Mouse (Mus musculus): ENCODE results near the gene Mthfr.
A peak's percentile ranks its signal among the peaks of the same experiment; 100 is the strongest.
"Not testable (repeated sequence)": the region's sequence is repeated elsewhere in the genome, so short reads cannot be mapped to it uniquely, and the experiment has no call there.

Mthfr gene

DNA sequence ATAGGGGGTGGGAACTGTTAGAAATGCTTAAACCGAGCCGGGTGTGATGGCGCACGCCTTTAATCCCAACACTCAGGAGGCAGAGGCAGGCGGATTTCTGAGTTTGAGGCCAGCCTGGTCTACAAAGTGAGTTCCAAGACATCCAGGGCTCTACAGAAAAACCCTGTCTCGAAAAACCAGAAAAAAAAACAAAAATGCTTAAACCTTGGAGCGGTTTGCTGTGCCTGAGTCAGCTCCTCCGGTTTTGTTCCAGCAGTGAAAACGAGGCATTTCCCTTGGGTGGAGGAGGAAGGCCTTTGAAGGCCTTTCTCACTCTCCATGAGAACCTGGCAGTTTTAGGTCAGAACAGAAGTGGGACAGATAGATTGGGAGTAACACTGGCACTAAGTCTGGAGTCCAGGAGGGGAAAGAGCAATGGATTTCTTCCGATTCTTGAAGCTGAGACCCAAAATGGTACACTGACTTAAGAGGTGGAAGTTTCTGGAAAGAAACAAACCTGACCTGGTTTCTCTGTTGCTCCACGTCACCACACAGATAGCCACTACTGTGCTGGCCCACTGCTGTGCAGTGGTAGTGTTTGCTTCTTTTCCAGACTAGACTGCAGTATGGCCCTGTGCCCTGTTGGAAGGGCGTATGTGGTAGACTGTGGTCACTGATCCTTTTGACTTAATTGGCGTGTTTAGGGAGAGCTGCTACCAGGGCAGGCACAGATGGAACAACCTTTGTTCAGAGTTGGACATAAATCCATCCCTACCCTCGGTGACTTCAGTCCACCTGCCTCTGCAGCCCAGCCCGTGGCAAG lies 1.4 kb downstream of the Mthfr start:
- no peak for DNase-seq (ENCODE audit: low spot score in 2 of 2)

DNA sequence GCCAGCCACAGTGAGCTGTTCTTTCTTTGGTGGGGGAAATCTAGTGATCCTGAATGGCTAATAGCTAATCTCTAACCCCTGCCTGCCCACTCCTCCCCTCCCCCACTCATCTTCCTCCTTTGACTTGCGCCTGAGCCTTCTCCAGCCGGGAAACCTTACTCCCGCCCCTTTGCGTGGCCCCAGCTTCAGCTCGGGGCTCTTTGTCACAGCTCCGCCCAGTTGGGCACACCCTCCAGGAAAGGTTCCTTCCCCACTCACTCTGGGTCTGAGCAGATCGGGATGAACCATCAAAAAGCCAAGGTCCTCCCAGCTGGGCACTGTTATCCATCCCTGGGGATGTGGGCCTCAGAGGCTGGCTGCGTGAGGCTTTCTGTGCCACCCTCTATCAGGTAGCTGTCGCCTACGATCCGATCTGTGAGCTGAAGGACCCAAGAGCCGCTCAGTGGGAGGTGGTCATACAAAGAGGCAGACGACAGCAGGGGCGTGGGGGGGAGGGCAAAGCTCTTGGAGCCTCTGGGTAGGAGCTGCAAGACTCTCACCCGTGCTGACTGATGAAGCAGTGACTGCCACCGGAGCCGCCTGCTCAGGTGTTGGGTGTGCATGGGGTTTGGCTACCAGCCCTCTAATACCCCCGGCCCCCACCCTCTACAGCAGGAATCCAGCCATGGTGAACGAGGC lies 2.2 kb downstream of the Mthfr start:
- peak; percentile 75 to 77 for DNase-seq (ENCODE audit: low spot score in 2 of 2)

DNA sequence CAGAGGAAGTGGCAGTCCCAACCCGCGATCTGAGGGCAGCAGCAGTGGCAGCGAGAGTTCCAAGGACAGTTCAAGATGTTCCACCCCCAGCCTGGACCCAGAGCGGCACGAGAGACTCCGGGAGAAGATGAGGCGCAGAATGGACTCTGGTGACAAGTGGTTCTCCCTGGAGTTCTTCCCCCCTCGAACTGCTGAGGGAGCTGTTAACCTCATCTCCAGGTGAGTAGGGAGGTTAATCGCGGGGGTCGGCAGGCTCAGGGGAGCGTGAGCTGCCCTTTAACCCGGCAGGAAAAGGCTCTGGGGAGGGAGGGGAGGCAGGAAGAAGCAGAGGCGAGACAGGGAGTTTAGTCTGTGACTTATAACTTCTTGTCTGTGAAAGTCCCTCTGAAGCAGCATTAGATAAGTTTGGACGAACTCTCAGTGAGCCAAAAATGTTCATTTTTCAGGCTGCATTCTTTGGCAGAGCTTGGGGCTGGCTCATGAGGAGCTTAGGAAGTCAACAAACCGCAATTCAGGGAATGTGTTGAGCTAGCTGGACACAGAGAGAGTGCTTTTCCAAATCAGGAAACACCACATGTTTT lies 2.8 kb downstream of the Mthfr start:
- DNase-seq (ENCODE audit: low spot score in 2 of 2) = peak in 1 of 2 experiments; percentile 43

DNA sequence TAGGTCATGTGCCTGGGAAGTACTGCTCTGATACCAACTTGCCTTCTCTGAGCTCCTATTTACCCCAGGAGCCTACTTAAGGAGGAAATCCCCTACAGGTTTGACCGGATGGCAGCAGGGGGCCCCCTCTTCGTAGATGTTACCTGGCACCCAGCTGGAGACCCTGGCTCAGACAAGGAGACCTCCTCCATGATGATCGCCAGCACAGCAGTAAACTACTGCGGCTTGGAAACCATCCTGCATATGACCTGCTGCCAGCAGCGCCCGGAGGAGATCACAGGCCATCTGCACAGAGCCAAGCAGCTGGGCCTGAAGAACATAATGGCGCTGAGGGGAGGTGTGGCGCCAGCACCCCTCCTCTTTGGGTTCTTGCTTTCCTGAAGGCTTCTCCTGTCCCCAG lies 4.5 kb downstream of the Mthfr start:
- DNase-seq (ENCODE audit: low spot score in 2 of 2) = not testable (repeated sequence)

DNA sequence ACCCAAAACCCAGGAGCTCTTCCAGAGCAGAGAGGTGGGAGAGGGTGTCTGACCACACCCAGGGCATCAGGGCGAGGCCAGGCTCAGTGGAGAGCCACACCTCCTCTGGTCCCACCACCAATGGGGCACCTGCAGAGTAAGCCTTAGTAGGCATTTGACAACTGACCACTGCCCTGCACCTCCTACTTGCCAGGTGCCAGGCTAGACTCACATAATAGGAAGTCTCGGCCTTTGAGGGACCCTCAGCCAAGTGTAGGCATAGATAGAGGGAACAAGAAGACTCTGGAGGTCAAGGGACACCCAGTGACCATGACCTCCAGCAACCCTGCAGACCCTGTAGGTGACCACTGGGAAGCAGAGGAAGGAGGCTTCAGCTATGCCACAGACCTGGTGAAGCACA lies 5.2 kb downstream of the Mthfr start:
- DNase-seq (ENCODE audit: low spot score in 2 of 2) = no peak

DNA sequence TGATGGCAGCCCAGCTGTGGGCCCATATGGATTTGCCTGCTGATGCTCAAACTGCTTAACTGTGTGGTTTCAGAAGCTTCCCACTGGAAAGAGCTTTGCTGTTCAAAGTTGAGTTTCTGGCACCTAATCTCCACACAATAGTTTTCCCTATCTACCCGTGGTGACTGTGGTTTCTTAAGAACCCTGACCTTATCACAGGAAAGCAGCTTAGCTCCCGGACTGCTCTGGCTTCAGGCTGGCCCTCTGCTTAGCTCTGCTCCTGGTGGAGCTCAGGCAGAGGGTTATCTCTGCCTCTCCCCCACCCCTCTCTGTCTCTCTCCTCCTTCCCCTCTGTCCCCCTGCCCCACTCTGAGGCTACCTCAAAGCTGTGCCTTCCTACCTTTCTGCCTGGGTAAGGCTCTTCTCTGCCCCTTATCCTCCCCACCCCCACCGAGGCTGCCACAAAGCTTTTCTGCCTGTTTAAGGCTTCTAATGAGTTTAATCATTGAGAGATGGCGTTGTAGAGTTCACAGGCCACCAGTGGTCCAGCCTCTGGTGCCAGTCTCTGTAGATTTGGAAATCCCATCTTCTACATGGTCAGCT lies 7.7 kb downstream of the Mthfr start:
- DNase-seq (ENCODE audit: low spot score in 2 of 2) = no peak

DNA sequence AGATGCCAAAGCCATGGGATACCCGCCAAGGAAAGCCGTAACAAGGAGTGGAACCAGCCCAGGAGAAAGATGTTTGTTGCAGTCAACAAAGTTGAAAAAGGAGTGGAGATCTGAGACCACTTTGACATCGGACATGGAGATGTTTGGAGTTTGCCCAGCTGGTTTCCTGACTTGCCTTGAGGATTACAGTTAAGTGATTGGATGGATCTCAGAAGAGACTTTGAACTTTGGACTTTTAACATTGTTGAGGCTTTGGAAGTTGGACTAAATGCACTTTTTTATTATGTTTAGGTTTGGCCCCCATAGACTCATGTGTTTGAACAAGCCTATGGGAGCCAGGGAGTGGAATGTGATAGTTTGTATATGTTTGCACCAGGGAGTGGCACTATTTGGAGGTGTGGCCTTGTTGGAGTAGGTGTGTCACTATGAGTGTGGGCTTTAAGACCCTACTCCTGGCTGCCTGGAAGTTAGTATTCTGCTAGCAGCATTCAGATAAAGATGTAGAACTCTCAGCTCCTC lies 11.6 kb downstream of the Mthfr start:
- not testable (repeated sequence) for DNase-seq (ENCODE audit: low spot score in 2 of 2)

DNA sequence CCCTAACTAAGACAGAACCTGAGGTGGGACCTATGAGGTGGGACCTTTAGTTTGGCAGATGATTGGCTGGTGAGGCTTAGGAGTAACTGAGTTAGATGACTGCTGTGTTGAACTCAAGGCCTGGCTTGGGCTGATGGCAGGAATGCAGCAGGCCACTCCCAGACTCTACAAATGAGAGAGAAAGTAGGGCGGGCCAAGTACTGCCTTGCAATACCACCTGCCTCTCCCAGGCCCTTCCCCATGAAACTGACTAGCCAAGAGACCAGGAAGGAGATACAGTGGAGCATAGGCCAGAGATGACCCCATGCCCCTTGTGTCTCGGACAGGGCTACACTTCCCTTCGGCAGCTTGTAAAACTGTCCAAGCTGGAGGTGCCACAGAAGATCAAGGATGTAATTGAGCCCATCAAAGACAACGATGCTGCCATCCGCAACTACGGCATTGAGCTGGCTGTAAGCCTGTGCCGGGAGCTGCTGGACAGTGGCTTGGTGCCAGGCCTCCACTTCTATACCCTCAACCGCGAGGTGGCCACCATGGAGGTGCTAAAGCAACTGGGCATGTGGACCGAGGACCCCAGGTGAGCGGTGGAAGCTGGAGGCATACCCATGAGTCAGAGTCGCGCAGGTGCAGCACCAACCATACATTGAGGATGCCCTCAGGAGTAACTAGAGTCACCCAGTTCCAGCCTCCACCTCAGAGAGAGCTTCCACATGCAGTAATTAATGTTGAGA lies 12.3 kb downstream of the Mthfr start:
- no peak for DNase-seq (ENCODE audit: low spot score in 2 of 2)

DNA sequence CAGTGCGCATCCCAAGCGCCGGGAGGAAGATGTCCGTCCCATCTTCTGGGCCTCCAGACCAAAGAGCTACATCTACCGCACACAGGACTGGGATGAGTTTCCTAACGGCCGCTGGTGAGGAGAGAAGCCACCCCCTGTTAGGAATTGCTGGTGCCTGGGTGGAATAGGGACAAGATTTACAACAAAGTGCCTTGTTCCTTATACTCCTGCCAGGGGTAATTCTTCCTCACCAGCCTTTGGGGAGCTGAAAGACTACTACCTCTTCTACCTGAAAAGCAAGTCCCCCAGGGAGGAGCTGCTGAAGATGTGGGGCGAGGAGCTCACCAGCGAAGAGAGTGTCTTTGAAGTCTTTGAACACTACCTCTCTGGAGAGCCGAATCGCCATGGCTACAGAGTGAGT lies 13.0 kb downstream of the Mthfr start:
- DNase-seq (ENCODE audit: low spot score in 2 of 2) = no peak

DNA sequence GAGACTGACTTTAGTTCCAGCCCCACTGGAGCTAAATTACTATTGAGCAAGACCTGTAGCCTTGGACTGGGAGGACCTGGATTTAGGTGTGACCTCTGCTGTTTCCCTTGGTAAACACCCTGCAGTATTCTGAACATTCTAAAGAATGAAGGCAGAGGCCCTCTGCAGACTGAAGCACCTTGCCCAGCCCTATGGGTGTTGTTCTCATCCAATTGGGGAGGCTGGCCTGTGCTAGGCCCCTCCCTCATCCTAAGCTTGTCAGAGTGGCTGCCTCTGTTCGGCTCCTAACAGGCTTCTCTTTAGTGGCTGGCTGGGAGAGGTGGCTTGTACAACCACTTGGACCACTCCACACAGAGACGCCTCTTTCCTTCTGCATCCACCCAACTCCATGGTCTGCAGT lies 14.1 kb downstream of the Mthfr start:
- DNase-seq (ENCODE audit: low spot score in 2 of 2) = no peak

DNA sequence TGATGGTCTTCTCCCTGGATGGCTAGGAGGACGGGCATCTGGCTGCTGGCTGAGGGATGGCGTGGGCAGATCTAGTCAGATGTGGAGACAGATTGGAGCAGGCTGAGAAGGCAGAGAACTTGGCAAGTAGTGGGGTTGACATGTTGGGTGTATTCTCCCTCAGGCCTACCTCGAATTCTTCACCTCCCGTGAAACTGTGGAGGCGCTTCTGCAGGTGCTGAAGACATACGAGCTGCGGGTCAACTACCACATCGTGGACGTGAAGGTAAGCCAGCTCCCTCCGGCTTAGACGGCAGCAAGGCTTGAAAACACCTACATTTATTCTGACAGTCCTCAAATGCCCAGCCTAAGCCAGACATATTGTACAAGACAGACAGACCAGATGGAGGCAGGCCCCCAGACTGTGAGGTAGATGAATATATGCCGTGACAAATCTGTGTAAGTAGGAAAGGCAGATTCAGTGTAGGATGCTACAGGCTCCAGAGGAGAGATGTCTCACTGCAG lies 14.6 kb downstream of the Mthfr start:
- DNase-seq (ENCODE audit: low spot score in 2 of 2) = no peak

DNA sequence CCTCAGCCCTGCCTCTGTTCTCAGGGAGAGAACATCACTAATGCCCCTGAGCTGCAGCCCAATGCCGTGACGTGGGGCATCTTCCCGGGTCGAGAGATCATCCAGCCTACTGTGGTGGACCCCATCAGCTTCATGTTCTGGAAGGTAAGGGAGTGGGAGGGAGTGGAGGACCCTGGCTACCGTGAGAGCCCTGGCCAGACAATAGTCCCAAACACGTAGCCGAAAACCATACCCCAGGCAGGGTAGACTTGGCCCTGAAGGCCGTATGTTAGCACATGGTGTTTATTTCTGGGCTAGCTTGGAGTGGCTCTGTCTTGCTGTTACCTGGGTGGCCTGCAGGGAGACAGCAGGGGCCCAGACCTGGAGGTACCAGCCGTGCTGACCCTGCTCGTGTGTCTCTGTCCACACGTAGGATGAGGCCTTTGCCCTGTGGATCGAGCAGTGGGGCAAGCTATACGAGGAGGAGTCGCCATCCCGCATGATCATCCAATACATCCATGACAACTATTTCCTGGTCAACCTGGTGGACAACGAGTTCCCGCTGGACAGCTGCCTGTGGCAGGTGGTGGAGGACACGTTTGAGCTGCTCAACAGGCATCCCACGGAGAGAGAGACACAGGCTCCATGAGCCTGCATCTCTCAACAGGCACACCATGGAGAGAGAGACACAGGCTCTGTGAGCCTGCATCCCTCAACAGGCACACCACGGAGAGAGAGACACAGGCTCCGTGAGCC lies 16.3 kb downstream of the Mthfr start:
- DNase-seq (ENCODE audit: low spot score in 2 of 2) = no peak

DNA sequence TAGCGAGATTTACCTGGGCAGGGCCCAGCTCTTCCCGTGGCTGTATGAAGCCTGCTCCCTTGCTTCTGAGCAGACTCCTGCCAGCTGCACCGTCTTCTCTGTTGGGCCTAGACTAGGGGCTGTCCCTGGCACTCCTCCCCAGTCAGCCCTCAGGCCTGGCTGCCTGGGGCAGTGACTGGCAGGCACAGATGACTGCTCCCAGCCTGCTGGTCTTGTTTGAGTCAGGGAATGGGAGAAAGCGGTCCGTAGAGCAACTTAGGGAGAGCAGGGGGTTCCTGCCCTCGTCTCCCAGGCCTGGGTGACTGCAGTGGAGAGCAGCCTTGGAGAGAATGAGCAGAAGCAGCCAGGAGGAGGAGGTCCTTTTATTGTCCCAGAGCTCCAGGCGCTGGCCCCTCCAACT lies 17.4 kb downstream of the Mthfr start:
- DNase-seq (ENCODE audit: low spot score in 2 of 2) = no peak

DNA sequence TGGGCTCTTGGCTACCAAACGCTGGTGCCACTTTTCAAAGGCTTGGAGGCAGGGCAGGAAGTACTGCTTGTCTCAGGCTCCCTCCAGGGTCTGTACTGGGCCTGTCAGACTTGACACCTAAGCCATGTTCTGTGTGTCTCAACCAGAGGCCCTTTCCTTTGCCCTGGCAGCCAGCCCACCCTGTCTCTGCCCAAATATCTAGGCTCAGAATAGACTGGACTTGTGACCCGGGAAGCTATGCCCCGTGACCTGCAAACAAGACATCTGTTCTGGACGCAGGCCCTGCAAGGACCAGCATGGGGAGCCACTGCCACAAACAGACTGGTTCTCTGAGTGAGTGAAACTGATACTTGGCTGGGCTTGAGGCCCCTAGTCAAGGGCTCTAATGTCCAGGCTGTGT lies 17.9 kb downstream of the Mthfr start:
- no peak for DNase-seq (ENCODE audit: low spot score in 2 of 2)

DNA sequence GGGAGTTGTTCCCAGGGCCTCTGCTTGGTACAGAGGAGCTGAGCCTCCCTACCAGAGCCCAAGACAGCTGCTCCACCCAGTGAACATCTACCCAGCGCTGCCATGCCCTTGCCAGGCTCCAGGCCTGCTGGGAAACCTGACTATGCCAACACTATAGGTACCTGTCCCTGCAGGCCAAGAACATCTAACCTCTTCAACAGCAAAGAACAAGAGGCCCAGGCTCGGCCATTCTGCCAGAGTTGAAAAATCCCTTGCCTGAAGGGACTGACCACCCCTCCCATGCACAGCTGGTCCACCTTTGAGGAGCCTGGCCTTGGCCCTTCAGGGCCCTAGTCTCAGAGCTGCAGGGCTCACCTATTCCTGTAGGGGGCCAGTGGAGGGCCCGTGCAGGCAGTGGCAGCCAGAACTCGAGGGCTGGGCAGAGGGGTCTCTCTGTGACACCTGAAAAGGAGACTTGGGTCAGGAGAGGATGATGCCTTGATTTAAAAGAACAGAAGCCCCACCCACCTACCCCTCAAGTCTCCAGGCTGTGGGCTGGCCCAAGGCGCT lies 18.9 kb downstream of the Mthfr start:
- DNase-seq (ENCODE audit: low spot score in 2 of 2) = no peak

DNA sequence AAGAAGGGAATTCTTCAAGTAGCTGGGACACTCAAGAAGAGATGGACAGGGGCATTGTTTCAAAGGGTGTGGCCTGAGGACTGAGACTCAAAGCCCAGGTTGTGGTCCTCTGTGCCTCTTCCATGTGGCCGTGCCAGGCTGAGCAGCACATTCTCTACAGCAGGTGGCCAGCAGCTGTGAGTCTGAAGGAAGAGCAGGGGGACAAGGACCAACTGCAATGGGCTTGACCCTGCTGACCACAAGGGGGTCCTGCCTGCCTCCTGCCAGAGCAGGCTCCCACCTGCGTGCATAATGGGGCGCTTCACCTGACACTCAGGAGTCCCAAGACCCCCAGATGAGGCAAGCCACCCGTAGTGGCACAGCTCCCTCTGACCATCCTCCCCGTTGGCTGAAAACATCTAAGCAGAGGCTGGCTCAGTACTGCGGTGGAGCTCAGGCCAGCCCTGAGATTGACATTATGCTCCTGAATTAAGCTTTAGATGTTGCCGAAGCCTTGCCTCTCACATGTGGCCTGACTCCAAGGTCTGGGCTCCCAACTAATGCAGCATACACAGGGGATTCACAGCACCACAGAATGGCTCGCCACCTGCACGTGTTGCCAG lies 19.4 kb downstream of the Mthfr start:
- no peak for DNase-seq (ENCODE audit: low spot score in 2 of 2)

DNA sequence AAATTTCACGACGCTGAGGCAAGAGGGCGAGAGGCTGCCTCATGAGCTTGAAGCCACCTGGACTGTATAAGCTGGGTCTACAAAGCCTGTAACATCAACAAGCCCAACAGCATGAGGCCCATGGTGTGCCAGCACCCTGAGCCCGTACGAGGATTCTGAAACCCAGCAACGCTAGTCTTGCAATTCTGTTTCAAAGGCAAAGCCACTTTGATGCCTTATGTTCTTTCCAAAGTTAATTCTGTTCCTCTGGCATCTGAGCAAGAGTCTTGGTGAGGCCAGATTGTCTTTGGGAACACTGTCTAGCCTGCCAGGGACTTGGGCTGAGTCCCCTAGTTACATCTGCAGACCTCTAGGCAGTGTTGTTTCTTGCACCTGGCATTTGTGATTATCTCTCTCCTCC lies 20.1 kb downstream of the Mthfr start:
- no peak for DNase-seq (ENCODE audit: low spot score in 2 of 2)

DNA sequence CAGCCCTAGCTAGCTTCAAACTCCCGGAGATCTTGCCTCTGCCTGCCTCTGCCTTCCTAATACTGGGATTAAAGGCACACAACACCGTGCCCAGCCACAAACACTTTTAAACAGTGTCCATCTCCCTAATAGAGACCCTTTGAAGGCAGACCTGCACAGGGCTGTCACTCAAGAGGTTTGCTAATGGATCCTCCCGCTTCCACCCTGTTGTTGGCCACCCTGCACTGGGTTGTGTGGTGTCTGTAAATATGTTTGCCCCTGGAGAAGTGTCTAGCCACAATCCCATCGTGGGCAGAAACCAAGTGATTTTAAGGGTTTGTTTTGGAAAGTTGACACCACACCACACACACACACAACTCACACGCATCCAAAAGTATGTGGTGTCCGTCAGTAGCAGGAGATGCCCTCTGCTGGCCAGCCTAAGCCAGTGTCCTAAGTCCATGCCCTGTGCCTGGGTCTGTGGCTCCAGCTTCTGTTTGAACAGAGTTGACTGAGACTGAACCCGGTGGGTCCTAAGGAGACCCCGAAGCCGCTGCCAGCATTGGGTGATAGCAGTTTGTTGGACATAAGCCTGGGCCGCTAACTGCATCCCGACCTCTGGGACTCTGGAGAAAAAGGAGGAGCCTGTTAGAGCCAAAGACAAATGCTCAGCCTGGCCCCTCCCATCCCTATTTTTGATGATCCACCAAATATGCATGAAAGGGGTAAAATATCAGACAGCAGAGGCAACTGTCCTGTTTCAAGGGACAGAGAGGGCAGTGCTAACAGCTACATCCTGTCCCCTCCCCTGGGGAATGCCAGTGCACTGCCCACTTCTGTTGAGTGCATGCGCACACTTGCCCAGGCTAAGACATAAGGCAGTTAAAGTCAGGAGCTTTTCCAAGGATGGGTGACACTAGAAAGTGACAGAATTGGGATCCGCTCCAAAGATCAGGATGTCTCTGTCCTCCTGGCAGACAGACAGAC lies 21.5 kb downstream of the Mthfr start:
- no peak for DNase-seq (ENCODE audit: low spot score in 2 of 2)

DNA sequence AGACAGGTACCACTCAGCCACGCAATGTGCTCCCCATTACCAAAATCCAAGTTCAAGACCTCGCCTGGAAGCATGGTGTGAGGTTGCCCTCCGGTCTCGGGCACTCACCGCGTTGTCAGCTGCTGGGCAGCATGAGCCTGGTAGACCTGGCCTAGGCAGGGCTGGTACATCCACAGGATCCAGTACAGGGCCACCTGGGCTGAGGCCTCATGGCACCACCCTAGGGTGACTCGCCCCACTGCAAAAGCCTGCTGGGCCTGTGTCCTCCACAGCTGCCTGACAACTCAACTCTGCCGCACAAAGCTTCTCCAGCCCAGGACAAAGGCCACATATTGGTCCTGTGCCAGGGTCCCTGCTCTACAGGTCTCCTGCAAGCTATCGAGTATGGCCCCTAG lies 22.2 kb downstream of the Mthfr start:
- no peak for DNase-seq (ENCODE audit: low spot score in 2 of 2)

Data from urinary bladder, postnatal 4 days (tissue).